Mouse (Mus musculus): ENCODE results near the gene Smarca2.

Smarca2 gene

DNA sequence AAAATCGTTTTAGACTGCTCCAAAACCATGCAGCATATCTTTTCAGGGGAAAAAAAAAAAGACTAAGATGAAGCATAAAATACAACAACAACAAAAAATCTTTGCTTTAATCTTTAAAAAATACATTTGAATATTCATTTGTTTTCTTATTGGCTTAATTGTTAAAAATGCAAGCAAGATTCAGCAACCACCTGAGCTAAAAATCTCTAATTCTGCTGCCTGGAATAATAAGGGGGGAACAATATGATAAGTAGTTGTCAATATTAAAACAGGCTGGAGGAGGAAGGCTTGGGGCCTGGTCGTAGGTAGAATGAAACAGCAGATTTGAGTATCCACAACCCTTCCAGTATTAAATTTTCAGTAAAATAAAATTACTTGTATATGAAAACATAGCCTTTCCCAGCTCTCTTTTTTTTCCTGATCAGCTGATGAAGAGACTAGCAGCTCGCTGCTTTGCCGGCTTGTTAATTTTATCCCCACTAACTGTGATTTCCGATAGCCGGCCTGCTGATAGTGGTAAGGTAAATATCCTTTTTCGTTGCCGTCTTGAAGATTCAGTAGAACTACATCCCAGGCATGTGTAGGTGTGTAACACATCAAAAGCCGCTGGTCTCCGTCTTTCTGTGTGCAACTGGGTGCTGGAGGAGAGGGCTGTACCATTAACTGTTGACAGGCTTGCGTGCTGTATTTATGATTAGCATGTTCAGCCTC lies 144.7 kb downstream of the Smarca2 start:
- DNase-seq = peak; percentile 90

DNA sequence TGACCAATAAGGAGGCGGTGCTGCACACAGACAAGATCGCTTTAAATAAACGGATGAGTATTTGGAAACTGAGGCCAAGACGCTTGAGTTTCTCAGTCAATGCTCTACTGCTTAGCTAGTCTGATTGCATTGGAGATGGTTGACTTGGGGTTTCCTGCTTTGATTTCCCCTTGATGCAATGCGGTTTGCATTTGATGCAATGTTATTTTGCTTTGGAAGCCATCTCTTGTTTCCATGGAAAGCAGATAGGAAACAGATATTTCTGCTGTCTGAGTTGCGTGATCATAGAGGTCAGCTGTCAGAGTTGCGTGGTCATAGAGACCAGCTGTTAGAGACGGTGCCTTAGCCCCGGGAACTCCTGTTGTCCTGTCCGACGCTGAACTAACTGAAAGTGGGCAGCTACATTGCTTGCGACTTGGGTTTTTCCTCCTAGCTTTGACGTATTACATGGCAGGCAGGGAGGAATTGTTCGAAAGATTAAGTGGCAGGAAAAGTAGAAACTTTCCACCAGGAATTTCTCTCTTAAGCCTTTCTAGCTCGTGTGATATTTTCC lies 147.8 kb downstream of the Smarca2 start:
- peak; percentile 92 for DNase-seq

DNA sequence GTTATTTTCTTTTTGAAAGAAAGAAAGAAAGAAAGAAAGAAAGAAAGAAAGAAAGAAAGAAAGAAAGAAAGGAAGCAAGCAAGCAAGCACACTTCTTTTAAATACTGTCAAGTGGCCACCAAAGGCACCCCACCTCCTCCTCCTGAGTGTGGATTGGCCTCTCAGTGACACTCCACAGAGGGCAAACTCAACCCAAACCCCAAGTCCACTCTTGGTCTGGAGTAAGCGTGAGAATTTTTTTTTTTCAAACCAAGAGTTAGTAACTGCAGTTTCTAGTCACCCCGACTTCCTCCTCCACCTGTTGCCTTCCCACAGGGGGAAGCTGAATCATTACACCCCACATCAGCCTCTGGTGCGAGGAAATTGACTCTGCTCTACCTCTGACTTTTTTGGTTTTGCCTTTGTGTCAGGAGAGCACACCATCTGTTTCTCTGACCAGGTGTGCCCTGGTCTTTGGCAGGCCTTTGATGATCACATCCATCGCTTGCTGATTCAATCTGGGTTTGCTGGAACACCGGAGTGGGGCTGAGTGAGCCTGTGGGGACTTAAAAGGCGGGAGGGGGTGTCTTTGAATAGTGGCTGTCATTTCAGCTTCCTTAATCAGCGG lies 148.5 kb downstream of the Smarca2 start:
- DNase-seq = peak; percentile 84

DNA sequence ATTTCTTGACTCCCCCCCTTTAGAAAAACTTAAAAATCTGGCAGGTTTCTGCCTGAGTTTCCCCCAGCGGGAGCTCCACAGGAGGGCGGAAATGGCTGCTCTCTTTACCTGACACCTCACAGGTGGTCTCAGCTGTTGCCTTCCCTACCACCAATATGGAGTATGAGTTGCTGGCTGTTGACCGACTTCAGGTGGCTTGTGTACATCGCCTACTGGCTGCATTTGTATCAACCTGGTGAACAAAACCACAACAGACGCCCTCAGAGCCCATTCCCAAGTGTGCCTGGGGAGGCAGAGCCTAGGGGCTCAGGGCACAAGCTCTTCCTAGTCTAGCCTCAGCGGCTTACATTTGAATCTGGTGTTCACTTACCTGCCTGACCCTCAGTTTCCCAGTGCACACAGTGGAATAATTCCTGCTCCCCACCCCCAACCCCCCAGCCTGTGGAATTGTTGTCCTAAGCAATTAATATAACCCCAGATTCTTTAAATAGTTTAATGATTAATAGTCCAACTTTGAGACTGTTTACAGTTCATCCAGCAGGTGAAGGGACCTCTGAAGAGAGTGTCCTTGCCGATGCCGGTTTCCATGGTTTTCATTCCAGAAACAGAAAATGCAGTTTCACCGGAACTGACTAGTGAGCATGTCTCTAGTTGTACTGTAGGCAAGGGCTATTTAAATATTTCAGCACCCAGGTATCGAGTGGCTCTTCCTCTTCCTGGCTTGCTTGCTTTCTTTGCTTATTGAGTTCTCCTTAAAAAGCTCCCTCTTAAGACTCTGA lies 149.4 kb downstream of the Smarca2 start:
- DNase-seq = peak; percentile 78

DNA sequence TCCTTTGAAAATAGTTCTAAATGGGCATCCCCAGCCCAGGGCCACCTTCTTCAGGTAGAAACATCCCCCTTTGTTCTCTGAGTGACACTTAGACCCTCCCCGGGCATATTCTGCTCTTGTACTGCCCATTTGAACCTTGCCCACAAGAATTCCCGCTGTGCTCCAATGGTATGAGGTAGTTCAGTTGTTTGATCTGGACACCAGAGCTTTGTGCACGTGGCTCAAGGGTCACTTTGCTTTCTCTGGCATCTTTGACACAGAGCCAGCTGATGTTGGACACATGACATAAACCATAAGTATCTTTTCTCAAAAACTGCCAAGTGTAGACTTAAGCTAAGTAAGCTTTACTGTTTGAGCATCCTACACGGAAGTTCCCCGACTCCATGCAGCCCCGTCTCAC lies 151.1 kb downstream of the Smarca2 start:
- peak; percentile 68 for DNase-seq

DNA sequence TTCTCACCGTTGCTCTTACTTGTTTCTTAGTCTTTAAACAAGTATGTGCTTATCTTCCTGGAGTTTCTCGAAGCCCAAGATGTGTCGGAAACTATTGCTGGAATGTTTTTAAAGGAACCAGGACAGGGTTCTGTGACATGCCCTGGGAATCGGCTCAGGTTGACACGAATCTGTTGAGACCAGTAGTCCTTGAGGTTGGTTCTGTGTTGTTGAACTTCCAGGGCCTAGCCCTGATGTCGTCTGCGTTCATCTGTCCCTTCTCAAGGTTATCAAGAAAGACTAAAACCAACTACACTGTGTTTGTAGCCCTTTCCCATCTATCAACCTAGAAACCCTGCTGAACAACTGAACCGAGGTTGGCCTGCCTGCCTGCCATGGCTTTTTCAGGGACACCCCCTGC lies 151.5 kb downstream of the Smarca2 start:
- DNase-seq = peak; percentile 72

DNA sequence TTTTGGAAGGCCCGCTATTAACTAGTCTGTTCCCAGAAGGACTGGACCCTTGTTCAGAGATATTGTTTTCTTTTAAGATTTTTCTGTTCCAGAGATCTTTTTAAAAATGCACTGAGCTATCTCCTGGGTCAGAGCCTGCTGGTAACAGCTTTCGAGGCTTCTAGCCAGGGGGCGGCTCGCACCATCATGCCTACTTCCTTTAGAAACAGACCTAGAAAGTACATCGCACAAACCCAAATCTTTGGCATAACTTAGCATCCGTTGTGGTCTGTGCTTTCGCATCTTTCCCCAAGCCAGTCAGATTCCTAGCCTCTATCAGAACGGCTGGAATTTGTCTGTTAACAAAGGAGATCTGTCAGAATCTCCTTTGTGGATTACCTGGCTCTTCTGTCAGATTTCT lies 153.3 kb downstream of the Smarca2 start:
- DNase-seq = peak; percentile 88

DNA sequence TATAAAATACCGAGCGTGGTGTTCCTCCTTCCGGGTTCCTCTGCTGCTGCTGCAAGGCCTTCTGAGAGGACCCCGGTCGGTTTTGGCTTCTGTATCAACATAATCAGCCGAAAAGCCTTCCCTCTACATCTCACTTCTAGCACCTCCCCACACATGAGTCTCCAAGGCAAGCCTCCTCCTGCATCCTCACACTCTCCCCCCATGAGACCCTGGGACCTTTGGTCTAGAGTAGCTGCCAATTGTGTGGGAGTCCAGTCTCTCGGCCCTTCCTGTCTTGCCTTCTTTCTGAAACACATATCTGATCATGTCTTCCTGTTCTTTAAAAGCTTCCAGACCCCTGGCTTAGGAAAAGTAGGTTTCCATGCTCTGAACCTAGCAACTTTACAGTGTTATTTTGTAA lies 153.8 kb downstream of the Smarca2 start:
- DNase-seq = peak; percentile 95

DNA sequence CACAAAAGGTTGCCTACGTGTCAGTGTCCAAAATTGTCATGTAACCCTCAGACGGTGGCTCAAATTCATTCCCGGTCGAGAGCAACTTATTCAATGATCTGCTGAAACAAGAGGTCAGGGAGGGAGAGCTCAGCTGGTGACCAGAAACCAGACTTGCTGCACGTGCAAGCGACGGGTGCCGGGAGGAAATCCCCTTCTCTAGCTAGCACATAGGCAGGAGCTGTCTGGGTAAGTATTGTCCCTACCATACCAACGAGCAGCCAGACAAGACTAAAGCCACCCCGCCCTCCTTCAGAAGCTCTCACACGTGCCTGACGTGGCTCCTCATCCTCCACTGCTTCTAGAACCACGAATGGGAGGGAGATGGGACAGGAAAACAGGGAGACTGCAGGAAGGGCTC lies 154.4 kb downstream of the Smarca2 start:
- peak; percentile 90 for DNase-seq

DNA sequence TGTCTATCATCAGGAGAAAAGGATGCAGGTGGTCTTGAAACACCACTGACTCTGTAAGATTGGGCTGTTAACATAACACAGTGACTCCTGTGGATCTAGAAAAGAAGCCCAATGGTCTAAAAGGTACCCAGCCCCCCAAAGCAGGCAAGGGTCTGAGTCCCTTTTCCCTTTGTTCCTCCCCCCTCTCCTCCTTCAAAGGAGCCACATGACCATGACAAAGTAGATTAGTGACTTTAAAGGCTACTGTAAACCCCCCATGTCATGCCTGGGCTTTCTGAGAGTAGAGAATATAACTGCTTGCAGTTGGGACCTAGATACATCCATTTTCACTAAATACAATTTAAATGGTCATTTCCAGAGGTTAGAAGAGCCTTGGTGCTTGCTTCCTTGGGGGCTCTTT lies 156.4 kb downstream of the Smarca2 start:
- no peak for DNase-seq

DNA sequence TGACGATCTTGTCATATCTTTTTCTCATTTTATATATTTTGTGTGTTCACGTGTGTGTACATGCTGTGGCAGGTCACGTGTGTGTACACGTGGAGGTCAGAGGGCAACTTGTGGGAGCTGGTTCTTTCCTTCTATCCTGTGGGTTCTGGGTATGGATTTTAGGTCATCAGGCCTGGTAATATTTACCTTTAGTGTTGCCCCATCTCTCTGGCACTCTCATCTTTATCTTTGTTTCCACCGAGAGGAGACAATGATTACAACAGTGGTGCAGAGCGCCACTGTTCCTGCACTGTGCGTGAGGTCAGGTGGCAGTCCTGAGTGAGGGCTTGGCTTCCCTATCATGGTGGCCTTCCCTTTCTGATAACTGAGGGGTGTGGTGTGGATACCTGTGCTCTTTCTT lies 160.6 kb downstream of the Smarca2 start:
- peak; percentile 30 for DNase-seq

DNA sequence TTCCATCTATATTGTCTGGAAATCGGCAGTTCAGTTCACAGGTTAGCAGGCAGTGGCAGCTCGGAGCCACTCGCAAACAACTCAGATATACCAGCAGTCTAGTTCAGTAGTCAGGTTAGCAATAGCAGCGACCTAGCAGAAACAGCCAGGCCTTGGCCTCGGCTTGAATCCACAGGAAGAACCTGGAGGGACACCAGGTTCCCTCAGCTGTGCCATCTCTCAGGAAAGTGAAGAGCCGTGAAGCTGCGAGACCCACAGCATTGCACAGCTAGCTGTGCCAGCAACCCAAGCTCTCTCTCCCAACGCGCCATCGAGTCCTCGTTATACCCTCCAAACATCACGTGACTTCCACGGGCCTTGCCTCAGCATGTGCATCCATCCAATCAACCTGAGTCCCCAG lies 162.6 kb downstream of the Smarca2 start:
- peak; percentile 66 for DNase-seq

DNA sequence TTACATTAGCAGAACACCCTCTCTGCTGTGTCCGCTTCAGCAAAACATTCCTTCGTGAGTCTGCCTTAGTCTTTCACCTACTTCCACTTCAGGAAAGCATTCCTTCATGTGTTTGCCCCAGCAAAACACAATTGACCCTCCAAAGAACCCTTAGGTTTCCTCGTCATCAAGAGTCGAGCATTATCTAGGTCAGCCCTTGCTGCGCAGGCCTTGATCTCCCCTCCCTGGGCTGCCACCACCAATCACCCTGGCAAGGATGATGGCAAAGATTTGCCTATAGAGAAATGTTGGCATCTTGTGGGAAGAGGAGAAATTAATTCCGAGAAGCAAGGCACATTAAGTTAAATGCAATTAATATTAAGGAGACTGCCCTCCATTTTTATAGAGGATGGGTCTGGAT lies 163.1 kb downstream of the Smarca2 start:
- DNase-seq = peak; percentile 73

DNA sequence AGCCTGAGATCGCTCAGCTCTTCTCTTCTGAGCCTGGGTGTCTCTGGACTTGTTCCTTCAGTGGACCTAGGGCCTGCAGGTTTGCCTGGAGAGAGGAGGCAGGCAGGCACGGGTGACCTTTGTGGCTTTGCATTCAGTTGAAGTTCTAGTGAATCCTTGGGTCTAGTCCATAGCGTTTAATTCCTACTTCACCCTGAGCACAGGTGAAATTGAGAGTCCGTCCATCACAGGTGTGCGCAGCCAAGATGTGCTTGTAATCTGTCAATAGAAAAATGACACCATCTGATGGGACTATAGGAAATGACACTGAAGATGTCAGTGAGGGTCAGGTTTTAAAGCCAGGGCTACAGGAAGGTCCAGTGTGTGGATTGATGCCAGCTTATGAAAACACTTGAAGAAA lies 164.0 kb downstream of the Smarca2 start:
- peak; percentile 80 for DNase-seq

DNA sequence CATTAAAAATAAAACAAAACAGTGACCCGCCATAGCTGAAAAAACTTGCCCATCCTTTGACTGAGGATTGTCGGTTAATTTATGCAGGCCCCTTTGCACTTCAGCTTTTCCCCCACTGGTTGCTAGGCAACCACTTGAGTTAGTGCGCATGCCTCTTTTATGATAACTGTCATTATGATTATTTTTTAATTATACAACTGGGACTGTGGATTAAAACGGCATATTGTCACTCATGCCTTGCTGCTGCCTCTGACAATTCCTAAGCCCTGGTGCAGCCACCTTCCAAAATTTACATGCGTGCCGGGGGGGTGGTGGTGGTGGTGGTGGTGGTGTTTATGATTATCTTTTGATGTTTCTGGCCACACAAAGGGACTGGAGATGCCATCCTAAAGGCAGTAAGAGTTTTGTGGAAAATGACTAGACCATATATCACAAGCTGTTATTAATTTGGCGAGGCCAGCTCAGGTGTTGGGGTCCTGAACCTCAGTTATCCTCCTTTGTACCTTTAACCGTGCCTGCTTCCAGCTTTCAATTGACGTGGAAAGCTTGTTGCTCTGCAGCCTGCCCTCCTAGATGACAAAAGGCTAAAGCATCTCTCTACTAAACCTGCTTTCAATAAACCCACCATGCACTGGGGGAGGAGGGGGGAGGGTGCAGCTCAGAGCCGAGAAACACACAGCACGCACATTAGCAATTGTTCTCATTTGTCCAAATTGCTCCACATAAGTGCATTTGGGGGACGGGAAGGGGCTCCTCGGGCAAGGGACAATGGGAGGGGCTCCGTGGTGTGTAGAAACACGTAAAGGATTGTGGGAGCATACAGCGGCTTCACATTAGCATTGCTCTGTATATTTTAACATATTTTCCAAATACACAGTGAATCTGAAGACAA lies 165.0 kb downstream of the Smarca2 start:
- DNase-seq = peak; percentile 52

DNA sequence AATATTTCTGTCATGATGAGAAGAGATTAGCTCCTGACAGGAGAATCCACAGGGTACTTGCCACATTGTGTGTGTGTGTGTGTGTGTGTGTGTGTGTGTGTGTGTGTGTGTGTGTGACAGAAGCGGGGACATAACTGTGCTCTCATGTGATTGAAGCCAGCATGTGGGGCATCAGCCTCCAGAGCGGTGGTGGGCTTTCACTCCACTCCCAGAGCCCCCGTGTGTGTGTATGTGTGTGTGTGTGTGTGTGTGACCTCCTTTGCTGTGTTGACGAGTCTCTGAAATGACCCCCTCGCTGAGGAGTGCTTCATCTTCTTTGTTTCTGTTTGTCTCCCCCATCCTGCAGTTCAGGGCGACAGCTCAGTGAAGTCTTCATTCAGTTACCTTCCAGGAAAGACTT lies 165.7 kb downstream of the Smarca2 start:
- peak; percentile 68 for DNase-seq

DNA sequence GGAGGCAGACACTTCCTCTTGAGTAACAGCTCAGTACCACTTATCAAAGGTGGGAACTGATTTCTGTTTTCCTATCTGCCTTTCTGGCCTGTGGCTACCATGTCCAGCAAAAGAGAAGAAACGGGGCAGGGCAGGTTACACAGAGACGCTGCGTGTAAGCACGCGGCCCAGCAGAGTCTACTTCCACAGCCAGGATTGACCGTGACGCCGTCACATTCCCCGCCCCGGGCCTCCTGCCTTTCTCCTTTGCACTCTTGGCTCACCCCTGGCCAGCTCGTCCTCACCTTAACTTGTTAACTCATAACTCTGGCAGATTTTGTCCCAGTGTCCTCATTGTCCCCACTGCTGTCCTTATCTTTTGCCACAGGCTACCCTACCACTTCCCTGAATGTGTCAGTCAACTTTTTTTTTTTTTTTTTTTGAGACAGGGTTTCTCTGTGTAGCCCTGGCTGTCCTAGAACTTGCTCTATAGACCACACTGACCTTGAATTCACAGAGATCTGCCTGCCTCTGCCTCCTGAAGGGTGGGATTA lies 167.3 kb downstream of the Smarca2 start:
- DNase-seq = peak; percentile 85

DNA sequence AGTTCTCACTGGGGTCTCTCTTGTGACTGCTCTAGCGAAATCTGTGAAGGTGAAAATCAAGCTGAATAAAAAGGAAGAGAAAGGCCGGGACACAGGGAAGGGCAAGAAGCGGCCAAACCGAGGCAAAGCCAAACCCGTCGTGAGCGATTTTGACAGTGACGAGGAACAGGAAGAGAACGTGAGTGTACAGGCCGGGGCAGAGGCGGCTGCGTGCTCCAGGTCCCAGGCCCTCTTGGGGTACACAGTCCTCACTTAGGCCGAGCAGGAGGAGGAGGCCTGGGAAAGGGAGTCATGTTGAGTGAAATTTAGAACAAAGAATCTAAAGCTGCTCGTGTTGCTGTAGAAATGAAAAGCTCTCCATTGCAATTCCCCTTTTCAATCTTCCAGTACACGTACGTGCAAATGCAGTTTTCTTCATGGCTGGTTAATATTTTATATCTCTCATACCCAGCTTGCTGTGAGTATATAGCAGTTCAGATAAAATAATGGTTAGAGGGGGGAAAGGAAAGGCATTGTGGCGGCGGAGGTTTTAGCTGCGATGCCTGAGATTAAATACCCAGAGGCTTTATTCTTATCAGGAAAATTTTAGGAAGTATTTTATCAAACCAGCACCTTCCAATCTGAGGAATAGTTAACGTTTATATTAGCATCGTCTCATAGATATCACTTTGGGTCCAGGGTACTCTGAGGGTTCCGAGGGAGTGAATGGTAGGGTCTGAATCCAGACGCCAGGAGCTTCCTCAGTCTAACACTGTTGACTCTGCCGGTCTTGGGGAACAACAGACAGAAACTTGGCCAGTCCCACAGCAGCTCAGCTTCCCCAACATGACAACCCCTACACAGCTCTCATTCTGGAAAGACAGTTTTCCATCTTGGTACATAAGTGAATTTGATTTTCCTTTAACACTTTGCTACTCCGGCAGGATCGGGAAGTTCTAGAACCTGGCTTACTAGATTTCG lies 171.5 kb downstream of the Smarca2 start:
- no peak for DNase-seq

DNA sequence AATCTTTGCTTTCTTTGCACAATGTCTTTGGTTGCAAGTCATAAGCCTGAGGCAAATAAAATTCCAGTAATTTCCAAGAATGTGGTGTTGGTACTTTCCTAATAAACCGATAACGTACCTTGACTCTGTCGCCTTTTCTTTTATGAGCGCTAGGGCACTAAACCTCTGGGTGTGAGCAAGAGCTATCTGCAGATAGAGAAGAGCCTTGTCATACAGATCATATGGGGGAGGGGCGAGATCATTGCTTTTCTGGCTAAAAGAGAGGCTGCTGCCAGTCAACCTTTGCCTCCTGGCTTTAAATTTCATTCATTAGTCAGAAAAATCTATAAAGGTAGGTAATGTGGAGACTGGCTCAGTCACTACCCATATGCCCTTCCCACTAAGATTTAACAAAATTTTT lies 173.3 kb downstream of the Smarca2 start:
- DNase-seq = no peak

DNA sequence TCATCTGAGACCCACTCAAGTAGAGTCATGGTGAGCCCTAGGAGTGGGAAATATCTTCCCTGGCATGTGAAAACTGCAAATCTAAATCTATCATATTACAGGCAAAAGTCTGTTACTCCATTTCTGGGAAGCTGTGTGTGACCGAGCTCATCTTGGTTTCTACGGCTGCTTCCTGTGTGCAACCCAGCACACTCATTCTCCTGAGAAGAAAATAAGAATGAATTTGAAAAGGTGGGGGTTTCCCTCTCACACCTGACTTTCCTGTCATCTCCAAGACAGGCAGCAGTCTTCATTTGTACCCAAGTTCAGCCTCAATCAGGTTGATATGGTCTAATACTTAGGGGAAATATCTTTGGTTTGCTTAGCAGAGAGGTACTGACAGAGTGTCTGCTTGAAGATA lies 176.4 kb downstream of the Smarca2 start:
- DNase-seq = no peak

DNA sequence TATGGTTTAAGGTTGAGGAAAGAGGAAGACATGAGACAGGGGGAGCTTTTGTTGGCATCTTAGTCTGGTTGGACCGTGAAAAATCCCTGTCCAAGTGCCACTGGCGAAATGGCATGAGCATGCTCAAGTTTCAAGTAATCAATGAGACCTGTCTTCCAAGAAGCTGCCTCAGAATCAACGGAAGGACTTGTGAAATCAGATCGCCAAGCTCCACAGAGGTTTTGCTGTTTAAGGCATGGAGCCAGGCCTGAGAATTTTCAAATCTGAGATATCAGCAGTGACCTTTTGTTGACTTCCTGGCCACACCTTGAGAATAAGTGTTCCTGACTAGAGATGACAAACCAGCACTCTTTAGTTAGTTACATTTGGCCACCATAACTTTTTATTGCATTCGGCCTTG lies 183.6 kb downstream of the Smarca2 start:
- no peak for DNase-seq
